Mouse (Mus musculus) thymus, adult 18-20 months (tissue): ENCODE data around the gene Hexa.

ENCODE experiments used
- DNase-seq, 2 experiments: peaks; one replicate each; pipeline ENCODE4 v3.0.0; 2022; ENCODE audit warnings: mixed read lengths in 2 of 2

The Hexa gene

GRCm38 (mm10) chr9:59565600-59565999 is 26.3 kb downstream of the Hexa start:
- peak; percentile 56 to 57 for DNase-seq

DNA sequence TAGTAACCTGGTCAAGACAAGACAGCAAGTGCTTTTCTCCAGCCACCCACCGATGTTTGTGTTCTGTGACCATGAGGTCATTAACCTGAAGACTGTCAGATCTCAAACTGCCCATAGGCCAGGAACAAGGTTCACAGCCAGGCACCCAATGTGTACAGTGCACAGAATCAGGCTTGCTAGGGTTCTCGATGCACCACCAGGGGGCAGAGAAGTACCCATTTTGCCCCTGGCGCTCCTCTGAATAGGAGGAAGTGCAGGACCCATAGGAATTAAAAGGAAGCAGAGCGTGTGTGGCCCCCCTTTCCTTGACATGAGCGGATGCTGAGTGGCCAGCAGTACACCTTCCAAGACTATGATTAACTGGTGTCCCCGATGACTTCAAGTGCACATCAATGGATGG is 27.8 kb downstream of the Hexa start:
- DNase-seq = peak; percentile 17 to 18

DNA sequence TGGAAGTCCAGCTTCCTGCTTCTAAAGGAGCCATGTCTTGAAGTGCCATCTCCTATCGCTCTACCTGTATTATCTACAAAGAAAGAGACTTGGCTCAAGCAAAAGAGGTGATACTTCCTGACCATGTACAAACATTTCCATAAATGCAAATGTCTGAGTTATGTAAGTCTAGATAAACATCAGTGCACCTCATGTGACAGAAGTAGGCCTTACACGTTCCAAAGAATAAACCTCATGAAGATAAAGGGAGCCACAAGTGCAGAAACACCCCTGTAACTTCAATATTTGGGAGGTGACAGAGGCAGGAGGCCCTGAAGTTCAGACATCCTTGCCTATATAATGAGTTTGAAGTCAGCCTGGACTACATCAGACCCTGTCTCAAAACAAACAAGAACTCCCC is 32.5 kb downstream of the Hexa start:
- DNase-seq = no peak

DNA sequence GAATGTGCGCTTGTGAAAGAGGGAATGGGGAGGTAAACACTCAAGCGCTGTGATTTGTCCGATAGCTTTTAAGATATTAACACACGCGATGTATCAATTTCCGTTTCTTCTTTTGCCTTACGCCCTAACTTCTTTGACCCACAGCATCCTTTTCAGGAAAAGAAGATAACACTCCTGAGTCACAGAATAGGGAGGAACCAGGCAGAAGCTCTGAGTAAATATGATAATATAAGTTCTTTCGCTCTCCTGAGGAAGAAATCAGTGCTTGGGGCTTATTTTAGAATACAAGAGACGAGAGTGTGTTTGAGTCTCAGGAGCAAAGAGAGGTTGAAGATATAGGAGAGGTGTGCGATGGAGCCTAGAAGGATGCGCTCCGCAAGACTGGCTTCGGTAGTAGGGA is 38.1 kb downstream of the Hexa start:
- DNase-seq = no peak

DNA sequence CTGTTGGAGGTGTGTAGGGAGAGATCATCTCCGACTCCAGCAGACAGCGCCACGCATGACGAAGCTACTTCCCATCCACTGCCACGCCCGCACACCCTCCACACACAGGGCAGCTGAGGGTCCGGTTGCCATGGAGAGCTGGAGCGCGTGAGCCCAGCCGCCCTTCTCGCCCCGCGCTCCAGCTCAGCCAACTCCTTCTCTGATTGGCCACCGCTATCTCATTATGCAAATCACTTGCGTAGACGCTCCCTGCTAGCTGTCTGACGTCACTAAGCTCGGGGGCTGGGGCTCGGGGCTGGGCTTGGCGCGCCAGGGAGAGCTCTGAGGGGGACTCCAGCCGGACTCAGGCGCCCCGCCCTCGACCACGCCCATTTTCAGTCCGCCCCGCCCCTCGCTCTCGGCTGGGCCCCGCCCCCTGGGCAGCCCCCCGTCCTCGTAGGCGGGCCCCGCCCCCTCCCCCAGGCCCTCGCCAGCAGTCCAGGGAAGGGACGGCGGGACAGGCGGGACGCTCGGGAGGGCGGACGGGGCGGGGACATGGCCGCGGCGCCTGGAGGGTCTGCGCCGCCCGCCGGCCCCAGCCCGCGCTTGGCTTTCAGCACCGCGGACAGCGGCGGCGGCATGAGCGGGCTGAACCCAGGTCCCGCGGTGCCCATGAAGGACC is 38.6 kb downstream of the Hexa start, which contains the start of gene Celf6:
Celf6 (plus strand) TSS at position 74 of the 661 bp plus-strand sequence.
- DNase-seq = peak; percentile 85 to 88

DNA sequence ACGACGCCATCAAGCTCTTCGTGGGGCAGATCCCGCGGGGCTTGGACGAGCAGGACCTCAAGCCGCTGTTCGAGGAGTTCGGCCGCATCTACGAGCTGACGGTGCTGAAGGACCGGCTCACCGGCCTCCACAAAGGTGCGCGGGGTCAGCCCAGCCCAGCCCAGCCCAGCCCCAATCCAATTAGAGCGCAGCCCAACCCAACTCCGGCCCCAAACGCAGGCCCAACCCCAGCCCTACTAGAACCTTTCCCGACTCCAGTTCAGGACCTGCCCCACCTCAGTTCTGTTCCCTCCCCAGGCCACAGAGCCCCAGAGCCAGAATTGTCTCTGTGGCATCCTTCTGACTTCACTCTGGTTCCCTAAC is 39.1 kb downstream of the Hexa start:
- DNase-seq = no peak

DNA sequence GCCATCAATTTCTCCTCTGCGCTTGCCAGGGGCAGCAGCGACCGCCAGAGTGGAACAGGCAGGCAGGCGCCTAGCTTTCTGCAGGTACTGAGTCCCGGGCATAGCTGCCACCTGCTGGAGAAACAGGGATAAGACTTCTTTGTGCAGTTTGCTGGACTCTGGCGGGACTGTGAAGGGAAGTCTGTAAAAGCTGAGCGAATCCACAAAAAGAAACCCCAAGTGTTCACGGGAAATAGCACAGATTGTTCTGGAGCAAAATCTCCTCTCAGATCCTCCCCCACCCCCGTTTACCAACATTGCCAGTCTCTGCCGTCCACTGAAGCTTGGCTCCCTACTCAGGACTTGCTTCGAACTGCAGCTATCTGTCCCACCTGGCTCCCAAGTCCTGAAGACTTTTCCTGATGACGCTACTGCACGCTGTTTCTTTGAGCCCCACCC is 45.5 kb downstream of the Hexa start:
- peak; percentile 27 to 28 for DNase-seq

- DNase-seq = no peak
Observed at GRCm38 (mm10) chr9:59588252-59588651, 48.9 kb downstream of the Hexa start.

DNA sequence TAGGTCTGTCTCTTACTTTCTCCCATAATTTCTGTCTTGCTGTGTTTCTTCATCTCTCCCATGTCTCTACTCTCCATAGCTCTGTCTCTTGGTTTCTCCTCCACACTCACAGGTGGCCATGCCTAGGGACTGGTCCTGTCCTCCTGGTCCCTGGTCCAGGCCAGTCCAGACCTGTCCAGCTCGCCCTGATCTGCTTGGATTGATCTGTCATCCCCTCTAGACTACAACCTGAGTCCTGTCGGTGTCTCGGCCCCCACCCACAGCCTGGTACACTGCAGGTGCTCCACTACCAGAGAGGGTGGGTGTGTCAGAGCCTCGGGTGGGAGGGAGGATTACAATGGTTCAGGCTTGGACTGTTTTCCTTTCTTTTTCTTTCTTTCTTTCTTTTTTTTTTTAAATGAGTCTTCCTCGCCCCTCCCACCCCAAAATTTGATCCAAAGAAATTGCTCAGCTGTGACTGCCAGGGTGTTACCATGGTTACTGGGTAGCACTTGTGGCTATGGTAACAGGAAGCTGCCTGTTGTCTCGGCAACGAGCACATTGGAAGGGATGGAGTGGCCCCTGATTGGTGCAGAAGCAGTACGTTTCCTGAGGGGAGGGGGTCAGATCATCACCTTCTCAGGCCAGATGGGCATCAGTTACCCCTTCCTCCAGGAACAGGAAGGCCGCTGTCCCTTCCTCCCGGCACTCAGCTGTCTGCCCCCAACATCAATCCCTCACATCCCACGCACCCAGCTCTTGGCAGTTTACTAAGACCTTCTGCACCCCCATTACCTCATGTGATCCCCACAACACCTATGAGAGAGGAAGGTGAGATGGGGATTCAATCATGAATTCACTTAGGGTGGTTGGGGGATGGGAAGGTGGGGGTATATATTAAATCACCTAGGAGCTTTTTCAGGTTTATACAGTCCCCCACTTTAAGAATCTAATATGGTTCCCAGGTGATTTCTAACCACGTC is 49.7 kb downstream of the Hexa start:
- no peak for DNase-seq

GRCm38 (mm10) chr9:59589703-59590439 is 50.5 kb downstream of the Hexa start:
- DNase-seq = no peak

- DNase-seq = no peak
Observed at GRCm38 (mm10) chr9:59601661-59602060, 62.3 kb downstream of the Hexa start.

DNA sequence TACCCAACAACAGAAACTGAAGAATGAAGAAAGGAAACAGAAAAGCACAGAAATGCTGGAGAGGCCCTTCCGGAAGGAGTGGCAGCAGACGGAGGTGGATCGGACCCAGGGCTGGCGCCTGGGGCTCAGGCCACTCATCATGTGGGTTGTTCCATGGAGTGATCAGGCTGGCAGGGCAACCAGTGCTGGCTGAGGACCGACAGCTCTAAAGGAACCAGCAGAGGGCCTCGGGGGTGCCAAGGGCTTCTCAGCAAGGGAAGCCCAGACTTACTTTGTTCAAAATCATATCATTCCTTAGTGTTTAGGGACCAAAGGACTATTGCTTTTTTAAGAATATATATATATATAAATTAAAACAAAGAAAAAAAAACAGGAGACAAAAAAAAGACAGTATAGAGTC is 66.6 kb downstream of the Hexa start:
- no peak for DNase-seq

DNA sequence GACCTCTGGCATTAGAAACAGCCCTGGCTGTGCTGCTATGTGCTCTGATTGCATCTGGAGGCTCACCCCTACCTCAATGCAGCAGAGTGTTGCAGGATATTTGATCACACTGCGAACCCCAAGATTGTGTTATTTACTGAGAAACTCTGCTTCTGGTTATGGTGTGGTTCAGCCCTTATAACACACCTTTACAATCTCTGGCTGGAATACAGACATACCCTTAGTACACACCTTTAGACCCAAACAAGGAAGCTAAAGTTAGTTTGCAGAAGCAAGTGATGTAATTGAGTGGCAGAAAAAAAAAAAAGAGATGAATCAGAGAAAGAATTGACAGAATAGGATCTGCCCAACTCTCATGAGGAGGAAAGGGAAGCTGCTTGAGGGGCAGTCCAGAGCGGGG is 71.6 kb downstream of the Hexa start:
- DNase-seq = no peak
